In genomic region chr9:62827939-62828652, GRCm38 (mm10) we compare ENCODE assay signal across 8 mouse cellular contexts. TPM values are rescaled to one million over a fixed set of nuclear protein-coding genes. Genes with fewer than 3 reads are reported as not detected.
DNase-seq lines count a peak whose midpoint lies in the region; ATAC-seq and TF ChIP-seq lines count a peak whose summit lies in the region.

No protein-coding gene starts in this region.

- peak overlapping the region; percentile 25 for H3K4me3 ChIP-seq in kidney, adult 2 months (ENCODE audit: insufficient read depth, low read depth, low read length)
- peak overlapping the region; percentile 64 for H3K4me3 ChIP-seq in erythroblast, embryonic 14.5 days (replicated peaks)
- H3K4me3 ChIP-seq in intestine, embryonic 14.5 days (ENCODE audit: low read depth, low read length) = peak overlapping the region; percentile 25
- H3K4me3 ChIP-seq in macrophage (ENCODE audit: inconsistent target) = peak overlapping the region; percentile 14; the same call in 1 of the 2 replicates
- peak overlapping the region; percentile 25 for H3K4me3 ChIP-seq in stomach, postnatal 0 days (ENCODE audit: low read depth, low read length)

- peaks cover 4% of the 10 kb centered on the region; the same call in 1 of the 2 replicates for H3K4me1 ChIP-seq in kidney, adult 2 months (ENCODE audit: control insufficient read depth, insufficient read depth, low read length)
- H3K4me1 ChIP-seq in erythroblast, embryonic 14.5 days (ENCODE audit: control insufficient read depth) = peaks cover 35% of the 10 kb centered on the region
- peaks cover 7% of the 10 kb centered on the region for H3K4me1 ChIP-seq in intestine, embryonic 14.5 days (replicated peaks; ENCODE audit: control insufficient read depth, insufficient read depth, low read length)
- H3K4me1 ChIP-seq in stomach, postnatal 0 days (replicated peaks; ENCODE audit: control insufficient read depth, insufficient read depth) = no peaks in the 10 kb centered on the region

- H3K79me2 ChIP-seq in macrophage (ENCODE audit: inconsistent target) = no peaks in the 10 kb centered on the region

- 10% methylated on average over 24 of the region's 24 CpGs for WGBS in kidney, adult 2 months
- 4% methylated on average over 24 of the region's 24 CpGs for WGBS in intestine, embryonic 14.5 days
- 6% methylated on average over 16 of the region's 24 CpGs for WGBS in macrophage (ENCODE audit: missing documents)
- WGBS in stomach, postnatal 0 days = 6% methylated on average over 24 of the region's 24 CpGs

- H3K27me3 ChIP-seq in kidney, adult 2 months (replicated peaks; ENCODE audit: control insufficient read depth, insufficient read depth, low read length) = no peaks in the 10 kb centered on the region
- no peaks in the 10 kb centered on the region; the same call in 1 of the 2 replicates for H3K27me3 ChIP-seq in erythroblast, embryonic 14.5 days (ENCODE audit: control insufficient read depth)
- no peaks in the 10 kb centered on the region for H3K27me3 ChIP-seq in intestine, embryonic 14.5 days (replicated peaks; ENCODE audit: control insufficient read depth, insufficient read depth, low read length)
- H3K27me3 ChIP-seq in stomach, postnatal 0 days (ENCODE audit: control insufficient read depth, insufficient read depth, low read length) = no peaks in the 10 kb centered on the region

- TF ChIP-seq CTCF in kidney, adult 2 months (conservative IDR thresholded peaks at IDR 0.05; ENCODE audit: insufficient read depth, insufficient read length, low read depth, low read length) = no peak
- peak; percentile 72 for TF ChIP-seq CTCF in stomach, postnatal 0 days (IDR thresholded peaks at IDR 0.05; ENCODE audit: low read depth)

- peak overlapping the region; percentile 37 for H3K4me2 ChIP-seq in intestine, embryonic 14.5 days (ENCODE audit: low read length)
- peak overlapping the region; percentile 53 for H3K4me2 ChIP-seq in stomach, postnatal 0 days (replicated peaks; ENCODE audit: low read depth)

- H3K27ac ChIP-seq in kidney, adult 2 months (ENCODE audit: insufficient read depth, low read depth, low read length) = peak overlapping the region; percentile 8; the same call in 1 of the 2 replicates
- peak overlapping the region; percentile 33; the same call in 1 of the 2 replicates for H3K27ac ChIP-seq in intestine, embryonic 14.5 days (ENCODE audit: low read depth)
- peak overlapping the region; percentile 27 for H3K27ac ChIP-seq in macrophage
- peak overlapping the region; percentile 41; the same call in 1 of the 2 replicates for H3K27ac ChIP-seq in stomach, postnatal 0 days (replicated peaks)

- H3K36me3 ChIP-seq in kidney, adult 2 months (ENCODE audit: control insufficient read depth, insufficient read depth, low read length) = no peaks in the 10 kb centered on the region
- H3K36me3 ChIP-seq in erythroblast, embryonic 14.5 days (ENCODE audit: control insufficient read depth) = no peaks in the 10 kb centered on the region
- H3K36me3 ChIP-seq in intestine, embryonic 14.5 days (ENCODE audit: control insufficient read depth, insufficient read depth, low read length) = no peaks in the 10 kb centered on the region
- H3K36me3 ChIP-seq in macrophage (ENCODE audit: inconsistent target) = no peaks in the 10 kb centered on the region
- no peaks in the 10 kb centered on the region for H3K36me3 ChIP-seq in stomach, postnatal 0 days (ENCODE audit: control insufficient read depth, insufficient read depth, low read length)

- TF ChIP-seq EP300 in stomach, postnatal 0 days (optimal IDR thresholded peaks at IDR 0.05) = no peak

- no peak for TF ChIP-seq POLR2A in kidney, adult 2 months (IDR thresholded peaks at IDR 0.05; ENCODE audit: low read depth, low read length)

- H3K9ac ChIP-seq in intestine, embryonic 14.5 days (ENCODE audit: low read length) = no peak overlapping the region; the same call in 1 of the 2 replicates
- no peak overlapping the region for H3K9ac ChIP-seq in stomach, postnatal 0 days (ENCODE audit: low read length)

- peak; percentile 3; the same call in 1 of the 2 replicates for ATAC-seq in intestine, embryonic 14.5 days (replicated peaks; ENCODE audit: low FRiP score, low TSS enrichment, low read depth)
- no peak for ATAC-seq in stomach, postnatal 0 days (ENCODE audit: low FRiP score, low TSS enrichment)

- peak; percentile 40 for DNase-seq in kidney, adult 2 months
- no peak for DNase-seq in kidney, postnatal 10 days
- DNase-seq in MN1 (ENCODE audit: low spot score) = peak; percentile 85
- DNase-seq in intestine, embryonic 14.5 days (ENCODE audit: low spot score) = peak; percentile 73
- no peak for DNase-seq in stomach, postnatal 0 days (ENCODE audit: low spot score)
- no peak for DNase-seq in right cerebral cortex, postnatal 14 days

- H3K9me3 ChIP-seq in erythroblast, embryonic 14.5 days (ENCODE audit: control insufficient read depth, low read length) = no peaks in the 10 kb centered on the region
- no peaks in the 10 kb centered on the region for H3K9me3 ChIP-seq in intestine, embryonic 14.5 days (ENCODE audit: control insufficient read depth, low read length)
- no peaks in the 10 kb centered on the region for H3K9me3 ChIP-seq in stomach, postnatal 0 days (ENCODE audit: control insufficient read depth, low read length)

RNA-seq across cellular contexts. Expression of gene Cln6, which starts 10.5 kb away (rescaled TPM):
- 94.0 and 101 TPM in 2 replicates for polyA plus RNA-seq in kidney, adult 2 months (2012; rRNA removed)
- 2.2 and 2.7 TPM in 2 replicates for polyA plus RNA-seq in erythroblast, embryonic 14.5 days (2012)
- 30.6 and 31.3 TPM in 2 replicates for polyA plus RNA-seq in intestine, embryonic 14.5 days (2014; fragmentation: Nextera tagmentation; extraction: Ambion mirVana)
- total RNA-seq in macrophage (2018; cell fraction: chromatin; rRNA removed) = 10 to 100 TPM in 11 of 26 experiments, 1 to 10 TPM in 15; 1.2 to 22.2 (median 7.2) TPM
- total RNA-seq in macrophage (2018; cell fraction: cytosol; rRNA removed) = 10 to 100 TPM; 41.1 to 85.4 (median 62.3) TPM
- total RNA-seq in macrophage (2018; cell fraction: nucleus; rRNA removed) = 10 to 100 TPM in 25 of 26 experiments, 1 to 10 TPM in 1; 8.6 to 68.5 (median 34.7) TPM
- polyA plus RNA-seq in macrophage (2018) = 44.8 to 72.8 TPM (median 61.4 TPM) in 3 replicates
- 16.2 and 17.4 TPM in 2 replicates for polyA plus RNA-seq in stomach, postnatal 0 days (2015; fragmentation: Nextera tagmentation; extraction: Ambion mirVana)

RNA-seq across cellular contexts. Expression of gene Fem1b, which starts 16.4 kb away (rescaled TPM):
- polyA plus RNA-seq in kidney, adult 2 months (2012; rRNA removed) = 8.3 and 8.6 TPM in 2 replicates
- polyA plus RNA-seq in erythroblast, embryonic 14.5 days (2012) = 0.32 and 0.41 TPM in 2 replicates
- polyA plus RNA-seq in intestine, embryonic 14.5 days (2014; fragmentation: Nextera tagmentation; extraction: Ambion mirVana) = 32.3 and 33.2 TPM in 2 replicates
- 100 to 1,000 TPM in 6 of 26 experiments, 10 to 100 TPM in 20; 28.9 to 182 (median 61.6) TPM for total RNA-seq in macrophage (2018; cell fraction: chromatin; rRNA removed)
- total RNA-seq in macrophage (2018; cell fraction: cytosol; rRNA removed) = 100 to 1,000 TPM in 2 of 26 experiments, 10 to 100 TPM in 24; 28.1 to 118 (median 59.6) TPM
- total RNA-seq in macrophage (2018; cell fraction: nucleus; rRNA removed) = 100 to 1,000 TPM in 5 of 26 experiments, 10 to 100 TPM in 21; 34.8 to 127 (median 71.2) TPM
- polyA plus RNA-seq in macrophage (2018) = 38.2 to 44.0 TPM (median 38.7 TPM) in 3 replicates
- 6.6 and 6.8 TPM in 2 replicates for polyA plus RNA-seq in stomach, postnatal 0 days (2015; fragmentation: Nextera tagmentation; extraction: Ambion mirVana)

RNA-seq across cellular contexts. Expression of gene Calml4, which starts 29.8 kb away (rescaled TPM):
- polyA plus RNA-seq in kidney, adult 2 months (2012; rRNA removed) = 224 and 296 TPM in 2 replicates
- polyA plus RNA-seq in erythroblast, embryonic 14.5 days (2012) = not detected in 2 replicates
- polyA plus RNA-seq in intestine, embryonic 14.5 days (2014; fragmentation: Nextera tagmentation; extraction: Ambion mirVana) = 101 and 106 TPM in 2 replicates
- 1 to 10 TPM in 12 of 26 experiments, under 1 TPM in 2, not detected in 12; 0.29 to 5.3 (median 2.3) TPM for total RNA-seq in macrophage (2018; cell fraction: chromatin; rRNA removed)
- total RNA-seq in macrophage (2018; cell fraction: cytosol; rRNA removed) = 1 to 10 TPM in 13 of 26 experiments, under 1 TPM in 11, not detected in 2; 0.32 to 2.9 (median 1.4) TPM
- 1 to 10 TPM in 15 of 26 experiments, under 1 TPM in 6, not detected in 5; 0.55 to 6.1 (median 1.5) TPM for total RNA-seq in macrophage (2018; cell fraction: nucleus; rRNA removed)
- polyA plus RNA-seq in macrophage (2018) = 0.62 to 1.1 TPM (median 0.63 TPM) in 3 replicates
- 21.6 and 24.6 TPM in 2 replicates for polyA plus RNA-seq in stomach, postnatal 0 days (2015; fragmentation: Nextera tagmentation; extraction: Ambion mirVana)

Comparison
In these comparisons a context has a peak if more than half of its experiments do, and no peak if none do; other contexts are left out.
1. DNase-seq: peak in kidney, adult 2 months (single experiment), MN1 (single experiment) and intestine, embryonic 14.5 days (single experiment); none in kidney, postnatal 10 days (single experiment), stomach, postnatal 0 days (single experiment) and right cerebral cortex, postnatal 14 days (single experiment).
2. H3K4me3 ChIP-seq: peak in every context shown above with its lines; median percentile 64 in erythroblast, embryonic 14.5 days; 25 in kidney, adult 2 months; 25 in intestine, embryonic 14.5 days; 25 in stomach, postnatal 0 days; 14 in macrophage.
3. RNA of gene Calml4, which starts 29.8 kb away (polyA plus RNA-seq): 224 to 296 TPM in kidney, adult 2 months, 101 to 106 TPM in intestine, embryonic 14.5 days and 21.6 to 24.6 TPM in stomach, postnatal 0 days; 0.62 to 1.1 TPM in macrophage and not detected in erythroblast, embryonic 14.5 days; every median in the first group is over 10 times any median in the second.
4. Peak in every context shown above with its lines, with median percentiles within 50 percentile points of each other: H3K27ac ChIP-seq.